Mouse (Mus musculus) spleen, adult 2 months (tissue): Measurements from ENCODE around the gene Fxr2.

ENCODE experiments used
- CTCF ChIP-seq: fragments of 200-500 bp; IDR thresholded peaks from 2 replicates; pipeline ENCODE4 v1.5.1; 2011; ENCODE audit warnings: mild to moderate bottlenecking, inconsistent platforms; ENCODE audit not compliant: insufficient read depth, insufficient read length, insufficient replicate concordance; ENCODE audit errors: extremely low read depth
- POLR2A ChIP-seq: fragments of 200-500 bp; IDR thresholded peaks from 2 replicates; pipeline ENCODE4 v1.6.1; 2011; ENCODE audit warnings: low read depth, low read length, inconsistent platforms

GRCm38 (mm10) chr11:69665961-69666664, 33.3 kb downstream of the Fxr2 start, which contains the start of gene Cd68:
- TF ChIP-seq POLR2A (0 out of 2 replicates have a peak, but pooled peaks have one; percentile 7), CTCF (no peak)
